In the genomic region with DNA sequence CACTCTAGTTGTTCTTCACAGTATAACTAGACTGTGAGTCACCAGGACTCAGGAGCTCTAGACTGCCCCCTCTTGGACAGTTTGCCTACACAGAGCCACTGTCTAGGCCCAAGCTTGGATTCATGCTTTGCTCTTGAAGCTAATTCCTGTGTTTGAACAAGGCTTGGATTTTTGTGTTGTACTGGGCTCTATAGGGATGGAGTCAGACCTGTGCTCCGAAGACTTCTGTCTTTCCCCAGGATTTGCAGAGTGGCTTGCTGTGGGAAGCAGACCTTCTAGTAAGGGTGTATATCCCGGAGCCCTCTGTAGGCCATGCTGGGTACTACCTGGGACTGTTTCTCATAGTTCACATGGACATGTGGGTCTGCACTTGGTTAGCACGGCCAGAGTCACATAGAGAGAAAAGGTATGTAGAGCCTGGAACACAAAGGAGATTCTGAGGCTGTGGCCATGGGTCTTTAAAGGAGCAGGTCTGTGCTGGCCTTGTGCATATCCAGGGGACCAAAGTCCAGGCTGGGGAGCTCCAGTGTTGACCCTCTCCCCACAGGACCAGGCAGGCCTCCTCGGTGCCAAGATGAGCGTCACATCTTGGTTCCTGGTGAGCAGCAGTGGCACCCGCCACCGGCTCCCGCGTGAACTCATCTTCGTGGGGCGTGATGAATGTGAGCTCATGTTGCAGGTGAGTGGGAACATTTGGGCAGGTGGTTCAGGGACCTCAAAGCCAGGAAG, we compare ENCODE assay signal across 8 mouse cellular contexts. TPM values are rescaled to one million over a fixed set of nuclear protein-coding genes. Genes with fewer than 3 reads are reported as not detected.
DNase-seq lines count a peak whose midpoint lies in the region; ATAC-seq and TF ChIP-seq lines count a peak whose summit lies in the region.

No protein-coding gene starts in this region.

- peak; percentile 81 for DNase-seq in urinary bladder, postnatal 14 days (ENCODE audit: low spot score)
- no peak for DNase-seq in urinary bladder, postnatal 10 days (ENCODE audit: low spot score)
- peak; percentile 44 for DNase-seq in c-Kit-positive CD71-positive TER-119-negative erythroid progenitor cells, embryonic 14.5 days (ENCODE audit: low read depth)
- DNase-seq in limb, embryonic 14.5 days (ENCODE audit: low spot score), result peak; percentile 73
- peak; percentile 73 for DNase-seq in neural tube, embryonic 10.5 days (ENCODE audit: extremely low spot score, low spot score)
- DNase-seq in thymus, adult 2 months, result peak; percentile 75

- peaks cover 28% of the 10 kb centered on the region for H3K4me1 ChIP-seq in forebrain, embryonic 12.5 days
- H3K4me1 ChIP-seq in intestine, embryonic 15.5 days (replicated peaks), result peaks cover 33% of the 10 kb centered on the region
- peaks cover 17% of the 10 kb centered on the region; the same call in 1 of the 2 replicates for H3K4me1 ChIP-seq in limb, embryonic 14.5 days (ENCODE audit: control insufficient read depth, insufficient read depth, low read length)
- H3K4me1 ChIP-seq in thymus, adult 2 months (replicated peaks; ENCODE audit: control insufficient read depth, insufficient read depth, low read length), result peaks cover 14% of the 10 kb centered on the region

- H3K9ac ChIP-seq in forebrain, embryonic 12.5 days, result no peak overlapping the region
- H3K9ac ChIP-seq in intestine, embryonic 15.5 days, result no peak overlapping the region
- H3K9ac ChIP-seq in limb, embryonic 14.5 days (ENCODE audit: low read depth, low read length, severe bottlenecking), result no peak overlapping the region

- no peak overlapping the region for H3K4me3 ChIP-seq in forebrain, embryonic 12.5 days (replicated peaks)
- no peak overlapping the region for H3K4me3 ChIP-seq in intestine, embryonic 15.5 days (replicated peaks)
- no peak overlapping the region for H3K4me3 ChIP-seq in limb, embryonic 14.5 days (replicated peaks; ENCODE audit: low read length)
- no peak overlapping the region for H3K4me3 ChIP-seq in thymus, adult 2 months (ENCODE audit: control insufficient read depth, insufficient read depth, low read length)

- H3K36me3 ChIP-seq in forebrain, embryonic 12.5 days (replicated peaks), result no peaks in the 10 kb centered on the region
- no peaks in the 10 kb centered on the region for H3K36me3 ChIP-seq in intestine, embryonic 15.5 days
- peaks cover 17% of the 10 kb centered on the region for H3K36me3 ChIP-seq in limb, embryonic 14.5 days (ENCODE audit: control insufficient read depth, insufficient read depth, low read length)
- no peaks in the 10 kb centered on the region for H3K36me3 ChIP-seq in thymus, adult 2 months (ENCODE audit: control insufficient read depth, insufficient read depth, low read length)

- 78% methylated on average over 11 of the region's 11 CpGs for WGBS in forebrain, embryonic 12.5 days
- 75% methylated on average over 11 of the region's 11 CpGs for WGBS in intestine, embryonic 15.5 days
- WGBS in limb, embryonic 14.5 days, result 75% methylated on average over 11 of the region's 11 CpGs
- 83% methylated on average over 11 of the region's 11 CpGs for WGBS in thymus, adult 2 months

- no peak overlapping the region for H3K4me2 ChIP-seq in forebrain, embryonic 12.5 days
- H3K4me2 ChIP-seq in intestine, embryonic 15.5 days (replicated peaks), result 0 out of 2 replicates have a peak overlapping the region, but pooled peaks have one; percentile 94
- no peak overlapping the region for H3K4me2 ChIP-seq in limb, embryonic 14.5 days (replicated peaks; ENCODE audit: low read depth, low read length, severe bottlenecking)

- peaks cover 37% of the 10 kb centered on the region for H3K27me3 ChIP-seq in forebrain, embryonic 12.5 days
- 0 out of 2 replicates have a peak, but pooled peaks cover 4% of the 10 kb centered on the region for H3K27me3 ChIP-seq in intestine, embryonic 15.5 days (replicated peaks)
- no peaks in the 10 kb centered on the region for H3K27me3 ChIP-seq in limb, embryonic 14.5 days (ENCODE audit: control insufficient read depth, insufficient read depth, low read length)
- no peaks in the 10 kb centered on the region; the same call in 1 of the 2 replicates for H3K27me3 ChIP-seq in thymus, adult 2 months (ENCODE audit: control insufficient read depth, insufficient read depth, low read length)

- peak; percentile 47; the same call in 1 of the 2 replicates for TF ChIP-seq CTCF in thymus, adult 2 months (IDR thresholded peaks at IDR 0.05; ENCODE audit: borderline replicate concordance, control insufficient read depth, extremely low read depth, insufficient read depth, low read length, poor library complexity)

- TF ChIP-seq POLR2A in limb, embryonic 14.5 days (IDR thresholded peaks at IDR 0.05; ENCODE audit: borderline replicate concordance, extremely low read depth, insufficient read depth, insufficient read length), result no peak
- TF ChIP-seq POLR2A in thymus, adult 2 months (IDR thresholded peaks at IDR 0.05; ENCODE audit: control insufficient read depth, extremely low read depth, insufficient read depth, low read length, poor library complexity), result no peak

- H3K9me3 ChIP-seq in forebrain, embryonic 12.5 days, result no peaks in the 10 kb centered on the region
- H3K9me3 ChIP-seq in intestine, embryonic 15.5 days, result no peaks in the 10 kb centered on the region
- no peaks in the 10 kb centered on the region for H3K9me3 ChIP-seq in limb, embryonic 14.5 days (ENCODE audit: control insufficient read depth, low read length)

- peak; percentile 40; the same call in 1 of the 2 replicates for ATAC-seq in forebrain, embryonic 12.5 days (ENCODE audit: low FRiP score)
- ATAC-seq in intestine, embryonic 15.5 days, result no peak
- peak; percentile 21; the same call in 1 of the 2 replicates for ATAC-seq in limb, embryonic 14.5 days (ENCODE audit: low FRiP score, low read depth)

- no peak overlapping the region for H3K27ac ChIP-seq in forebrain, embryonic 12.5 days
- H3K27ac ChIP-seq in intestine, embryonic 15.5 days, result no peak overlapping the region
- H3K27ac ChIP-seq in limb, embryonic 14.5 days (replicated peaks; ENCODE audit: low read depth, low read length), result no peak overlapping the region
- H3K27ac ChIP-seq in thymus, adult 2 months (ENCODE audit: control insufficient read depth, insufficient read depth, low read length), result no peak overlapping the region

RNA-seq across cellular contexts. Expression of a gene that starts 4.0 kb away (rescaled TPM):
- 14.4 and 16.3 TPM in 2 replicates for polyA plus RNA-seq in forebrain, embryonic 12.5 days (2016; fragmentation: Nextera tagmentation; extraction: Ambion mirVana)
- polyA plus RNA-seq in intestine, embryonic 15.5 days (2015; fragmentation: Nextera tagmentation; extraction: Ambion mirVana), result 20.1 and 22.4 TPM in 2 replicates
- 30.1 and 36.9 TPM in 2 replicates for polyA plus RNA-seq in limb, embryonic 14.5 days (2012; rRNA removed)
- 21.3 and 23.6 TPM in 2 replicates for polyA plus RNA-seq in limb, embryonic 14.5 days (2014; fragmentation: Nextera tagmentation; extraction: Ambion mirVana)
- polyA plus RNA-seq in thymus, adult 2 months (2012; rRNA removed), result 21.1 and 22.8 TPM in 2 replicates

RNA-seq across cellular contexts. Expression of a gene that starts 36.2 kb away (rescaled TPM):
- polyA plus RNA-seq in forebrain, embryonic 12.5 days (2016; fragmentation: Nextera tagmentation; extraction: Ambion mirVana), result 3.6 and 3.9 TPM in 2 replicates
- polyA plus RNA-seq in intestine, embryonic 15.5 days (2015; fragmentation: Nextera tagmentation; extraction: Ambion mirVana), result 11.6 and 12.6 TPM in 2 replicates
- 15.7 and 16.9 TPM in 2 replicates for polyA plus RNA-seq in limb, embryonic 14.5 days (2012; rRNA removed)
- polyA plus RNA-seq in limb, embryonic 14.5 days (2014; fragmentation: Nextera tagmentation; extraction: Ambion mirVana), result 13.4 and 14.0 TPM in 2 replicates
- 82.3 and 99.8 TPM in 2 replicates for polyA plus RNA-seq in thymus, adult 2 months (2012; rRNA removed)

RNA-seq across cellular contexts. Expression of a gene that starts 45.6 kb away (rescaled TPM):
- polyA plus RNA-seq in forebrain, embryonic 12.5 days (2016; fragmentation: Nextera tagmentation; extraction: Ambion mirVana), result 4.6 and 5.1 TPM in 2 replicates
- polyA plus RNA-seq in intestine, embryonic 15.5 days (2015; fragmentation: Nextera tagmentation; extraction: Ambion mirVana), result 7.5 and 10.3 TPM in 2 replicates
- 2.5 and 3.3 TPM in 2 replicates for polyA plus RNA-seq in limb, embryonic 14.5 days (2012; rRNA removed)
- polyA plus RNA-seq in limb, embryonic 14.5 days (2014; fragmentation: Nextera tagmentation; extraction: Ambion mirVana), result 1.9 and 2.5 TPM in 2 replicates
- 15.9 and 17.8 TPM in 2 replicates for polyA plus RNA-seq in thymus, adult 2 months (2012; rRNA removed)

RNA-seq across cellular contexts. Expression of a gene that starts 49.6 kb away (rescaled TPM):
- polyA plus RNA-seq in forebrain, embryonic 12.5 days (2016; fragmentation: Nextera tagmentation; extraction: Ambion mirVana), result 47.0 and 71.6 TPM in 2 replicates
- 128 and 141 TPM in 2 replicates for polyA plus RNA-seq in intestine, embryonic 15.5 days (2015; fragmentation: Nextera tagmentation; extraction: Ambion mirVana)
- 305 and 332 TPM in 2 replicates for polyA plus RNA-seq in limb, embryonic 14.5 days (2012; rRNA removed)
- polyA plus RNA-seq in limb, embryonic 14.5 days (2014; fragmentation: Nextera tagmentation; extraction: Ambion mirVana), result 148 and 181 TPM in 2 replicates
- polyA plus RNA-seq in thymus, adult 2 months (2012; rRNA removed), result 220 and 229 TPM in 2 replicates
